Mouse (Mus musculus): ENCODE measurements around the gene Cgnl1. TPM values are rescaled to one million over a fixed set of nuclear protein-coding genes. Genes with fewer than 3 reads are reported as not detected.
"Not testable (repeated sequence)": the region's sequence is repeated elsewhere in the genome, so short reads cannot be mapped to it uniquely, and the experiment has no call there.

Cgnl1 gene
- total RNA-seq, 2 experiments from 2014 or later, result not detected

DNA sequence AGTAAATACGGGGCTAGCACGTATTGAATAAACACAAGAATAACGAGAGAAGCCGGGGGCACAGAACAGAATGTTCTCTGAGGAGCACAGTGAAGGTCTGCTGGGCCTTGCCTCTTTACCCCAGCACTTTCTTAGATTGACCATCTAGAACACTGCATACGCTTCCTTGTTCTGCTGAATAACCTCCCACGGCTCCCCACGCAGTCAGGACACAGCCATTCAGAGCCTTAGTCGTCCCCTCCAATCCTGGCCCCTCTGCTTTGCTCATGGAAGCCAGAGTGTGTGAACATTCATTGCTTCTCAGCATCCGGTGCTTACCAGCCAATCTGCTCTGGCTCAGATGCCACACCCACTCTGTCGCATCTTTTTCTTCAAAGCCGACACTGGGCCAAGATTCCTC is 133.2 kb downstream of the Cgnl1 start:
- ATAC-seq (replicated peaks; ENCODE audit: poor library complexity, severe bottlenecking), result no peak

GRCm38 (mm10) chr9:71636854-71637253 is 134.5 kb downstream of the Cgnl1 start:
- no peak for ATAC-seq (replicated peaks; ENCODE audit: poor library complexity, severe bottlenecking)

- ATAC-seq (replicated peaks; ENCODE audit: poor library complexity, severe bottlenecking), result no peak
Measured at GRCm38 (mm10) chr9:71635627-71636026, 135.8 kb downstream of the Cgnl1 start.

DNA sequence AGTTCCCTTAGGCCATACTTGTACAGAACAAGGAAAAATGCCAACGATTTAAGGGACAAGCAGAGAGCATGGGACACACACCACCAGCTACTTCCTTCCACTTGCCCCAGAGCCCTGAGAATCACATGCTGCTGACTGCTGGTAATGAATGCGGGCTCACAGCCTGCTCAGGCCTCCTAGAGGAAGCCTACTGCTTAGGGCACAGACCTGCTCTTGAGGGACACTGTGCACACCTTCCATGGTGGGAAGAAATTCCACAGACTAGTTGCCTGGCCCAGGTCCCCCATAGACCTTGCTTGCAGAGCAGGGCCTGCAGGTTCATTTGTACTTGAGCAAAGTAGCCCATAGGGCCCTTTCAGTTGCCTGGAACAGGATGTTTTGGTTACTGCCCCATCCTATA is 136.5 kb downstream of the Cgnl1 start:
- no peak for ATAC-seq (replicated peaks; ENCODE audit: poor library complexity, severe bottlenecking)

DNA sequence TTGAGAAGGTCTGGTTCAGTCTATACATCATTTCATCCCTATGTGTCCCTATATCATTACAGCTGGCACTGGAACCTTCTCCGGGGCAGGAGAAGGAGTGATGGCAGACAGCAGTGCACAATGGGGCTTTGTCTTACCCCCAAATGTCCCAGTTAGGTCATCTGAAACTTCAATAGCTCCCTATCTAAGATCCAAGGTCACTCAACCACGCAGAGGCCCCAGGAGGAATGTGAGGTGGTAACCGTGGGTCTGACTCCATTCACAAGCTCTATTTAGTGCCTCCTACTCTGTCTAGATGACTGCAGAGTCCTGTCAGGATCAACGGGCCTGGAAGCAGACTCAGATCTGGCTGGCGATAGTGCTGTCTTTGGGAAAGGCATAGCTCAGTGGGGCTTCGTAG is 142.5 kb downstream of the Cgnl1 start:
- ATAC-seq (replicated peaks; ENCODE audit: poor library complexity, severe bottlenecking), result no peak

GRCm38 (mm10) chr9:71628286-71628685 is 143.1 kb downstream of the Cgnl1 start:
- no peak for ATAC-seq (replicated peaks; ENCODE audit: poor library complexity, severe bottlenecking)

- no peak for ATAC-seq (replicated peaks; ENCODE audit: poor library complexity, severe bottlenecking)
Measured at GRCm38 (mm10) chr9:71625961-71626360, 145.4 kb downstream of the Cgnl1 start.

GRCm38 (mm10) chr9:71624793-71625495 is 146.5 kb downstream of the Cgnl1 start:
- ATAC-seq (replicated peaks; ENCODE audit: poor library complexity, severe bottlenecking), result peak; percentile 56

DNA sequence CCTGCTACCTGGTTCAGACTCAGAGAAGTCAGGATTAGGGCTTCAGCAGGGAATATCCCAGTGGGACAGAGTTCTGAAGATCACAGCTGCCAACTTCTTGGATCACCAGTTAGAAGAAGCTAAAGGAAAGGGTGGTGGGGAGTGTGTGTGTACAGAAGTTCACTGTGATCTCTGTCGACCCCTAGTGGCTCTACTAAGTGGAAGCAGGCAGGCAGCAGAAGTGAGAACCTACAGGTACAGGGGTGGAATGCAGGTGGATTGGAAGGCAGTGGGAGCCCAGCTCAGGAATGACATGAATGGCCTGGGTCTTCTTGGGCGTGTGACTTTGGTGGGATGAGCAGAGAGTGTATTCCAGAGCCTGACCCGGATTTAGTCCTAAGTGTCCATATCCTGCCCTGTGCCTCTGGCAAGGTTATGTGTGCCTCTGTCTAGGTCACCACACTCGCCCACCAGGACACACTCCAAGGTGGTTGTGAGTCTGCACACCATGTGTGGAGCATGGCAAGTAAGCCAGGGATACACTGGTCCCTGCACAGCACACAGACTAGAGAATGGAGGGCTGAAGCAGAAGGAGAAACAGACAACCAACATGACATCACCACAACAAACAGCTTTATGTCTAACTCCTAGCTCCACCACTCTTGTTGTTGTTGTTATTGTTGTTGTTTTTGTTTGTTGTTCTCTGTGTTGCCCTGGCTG is 147.4 kb downstream of the Cgnl1 start:
- peak; percentile 59; the same call in 1 of the 2 replicates for ATAC-seq (replicated peaks; ENCODE audit: poor library complexity, severe bottlenecking)

DNA sequence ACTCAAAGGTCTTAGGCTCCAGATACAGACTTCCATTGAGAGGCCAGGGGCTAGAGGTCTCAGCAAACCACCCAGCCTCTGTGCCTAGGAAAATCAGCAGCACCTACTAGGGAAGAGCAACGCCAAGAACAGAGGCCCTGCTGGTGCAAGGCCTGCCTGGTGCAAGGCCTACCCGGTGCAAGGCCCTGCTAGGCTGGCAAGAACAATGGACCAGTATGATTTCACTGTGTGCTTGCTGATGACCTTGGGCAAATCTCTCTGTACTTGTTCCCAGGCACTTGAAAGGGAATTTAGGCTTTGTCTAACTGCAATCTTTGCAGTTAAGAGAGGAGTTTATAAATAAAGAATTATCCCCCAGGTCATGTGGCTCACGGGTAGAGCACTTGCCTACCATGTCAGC is 148.8 kb downstream of the Cgnl1 start:
- ATAC-seq (replicated peaks; ENCODE audit: poor library complexity, severe bottlenecking), result no peak

DNA sequence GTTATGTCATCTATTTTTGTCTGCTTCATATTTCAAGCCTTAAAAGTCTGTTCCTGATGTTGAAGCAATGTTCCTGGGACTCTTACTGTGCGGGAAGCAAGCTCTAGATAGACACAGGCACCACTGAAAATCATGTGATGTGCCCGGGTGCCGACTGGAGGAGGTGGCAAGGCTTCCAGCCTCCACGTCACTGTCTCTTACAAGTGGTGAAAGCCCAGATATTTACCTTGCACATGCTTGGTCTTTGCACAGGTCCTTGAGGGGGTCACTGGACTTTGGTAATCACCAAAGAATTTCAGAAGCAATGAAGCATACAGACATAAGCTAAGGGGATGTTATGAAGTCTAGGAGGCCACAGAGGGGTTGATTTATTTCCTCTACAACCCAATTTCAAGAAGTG is 149.4 kb downstream of the Cgnl1 start:
- ATAC-seq (replicated peaks; ENCODE audit: poor library complexity, severe bottlenecking), result no peak

- ATAC-seq (replicated peaks; ENCODE audit: poor library complexity, severe bottlenecking), result not testable (repeated sequence)
Measured at GRCm38 (mm10) chr9:71620116-71620515, 151.3 kb downstream of the Cgnl1 start.

GRCm38 (mm10) chr9:71617363-71617762 is 154.0 kb downstream of the Cgnl1 start:
- ATAC-seq (replicated peaks; ENCODE audit: poor library complexity, severe bottlenecking), result peak; percentile 62; the same call in 1 of the 2 replicates

DNA sequence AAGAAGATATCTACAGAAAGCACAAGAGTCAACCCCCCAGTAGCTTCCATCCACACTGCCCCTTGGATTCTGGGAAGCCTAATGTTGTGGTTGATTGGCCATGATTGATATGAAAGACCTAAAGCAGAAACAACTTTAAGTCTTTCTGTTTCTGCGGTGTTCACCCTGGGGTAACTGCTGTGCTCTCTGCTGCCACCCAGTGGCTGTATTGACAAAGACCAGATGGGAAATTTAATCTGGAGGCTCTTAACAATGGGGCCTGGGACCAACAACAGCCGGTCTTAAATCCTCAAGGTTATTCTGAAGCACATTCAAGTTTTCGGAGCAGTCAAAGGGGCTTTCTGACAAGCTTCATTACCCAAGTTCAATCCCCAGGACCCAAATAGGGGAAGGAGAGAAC is 155.2 kb downstream of the Cgnl1 start:
- peak; percentile 77 for ATAC-seq (replicated peaks; ENCODE audit: poor library complexity, severe bottlenecking)

DNA sequence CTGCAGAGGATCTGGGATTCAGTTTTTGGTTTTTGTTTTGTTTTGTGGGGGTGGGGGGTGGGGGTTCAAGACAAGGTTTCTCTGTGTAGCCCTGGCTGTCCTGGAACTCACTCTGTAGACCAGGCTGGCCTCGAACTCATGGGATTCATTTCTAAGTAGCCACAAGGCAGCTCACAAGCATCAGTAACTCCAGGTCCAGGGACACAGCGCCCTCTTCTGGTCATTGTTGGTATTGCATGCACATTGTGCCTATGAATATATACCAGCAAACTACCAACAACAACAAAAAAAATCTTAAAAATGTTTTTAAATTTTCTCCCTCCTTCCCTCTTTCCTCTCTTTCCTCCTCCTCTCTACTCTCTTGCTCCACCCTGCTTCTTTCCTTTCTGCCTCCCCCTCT is 156.8 kb downstream of the Cgnl1 start:
- no peak for ATAC-seq (replicated peaks; ENCODE audit: poor library complexity, severe bottlenecking)

GRCm38 (mm10) chr9:71612981-71613380 is 158.4 kb downstream of the Cgnl1 start:
- ATAC-seq (replicated peaks; ENCODE audit: poor library complexity, severe bottlenecking), result peak; percentile 58

- ATAC-seq (replicated peaks; ENCODE audit: poor library complexity, severe bottlenecking), result no peak
Measured at GRCm38 (mm10) chr9:71611876-71612275, 159.5 kb downstream of the Cgnl1 start.

DNA sequence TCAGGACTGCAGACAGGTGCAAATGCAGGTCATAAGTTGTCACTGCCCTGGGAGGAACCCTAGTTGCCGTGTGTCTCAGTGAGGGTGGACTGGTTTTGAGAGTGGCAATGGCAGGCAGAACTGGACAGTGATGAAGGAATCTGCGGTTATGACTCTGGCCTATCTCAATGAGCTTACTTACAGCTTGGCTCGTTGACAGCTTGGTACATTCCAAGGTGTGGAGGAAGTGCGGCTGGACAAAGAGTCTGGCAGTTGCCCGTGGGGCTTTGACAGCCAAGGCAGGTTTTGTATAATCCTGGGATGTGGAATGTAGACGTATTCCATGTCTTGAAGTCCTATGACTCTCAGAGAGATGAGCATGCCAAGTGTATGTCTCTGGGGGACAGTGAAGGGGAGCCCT is 162.4 kb downstream of the Cgnl1 start:
- ATAC-seq (replicated peaks; ENCODE audit: poor library complexity, severe bottlenecking), result no peak

- ATAC-seq (replicated peaks; ENCODE audit: poor library complexity, severe bottlenecking), result peak; percentile 27; the same call in 1 of the 2 replicates
Measured at GRCm38 (mm10) chr9:71606296-71607057, 164.9 kb downstream of the Cgnl1 start.

GRCm38 (mm10) chr9:71604914-71605635 is 166.3 kb downstream of the Cgnl1 start:
- no peak for ATAC-seq (replicated peaks; ENCODE audit: poor library complexity, severe bottlenecking)

All from granulocyte monocyte progenitor cell, adult 5-6 weeks (primary cell).